Mouse (Mus musculus) midbrain, embryonic 14.5 days (tissue): Measurements from ENCODE around the gene Tpp2. TPM values are rescaled to one million over a fixed set of nuclear protein-coding genes. Genes with fewer than 3 reads are reported as not detected.
"Not testable (repeated sequence)": the region's sequence is repeated elsewhere in the genome, so short reads cannot be mapped to it uniquely, and the experiment has no call there.

Source experiments
- ATAC-seq: fragments of 200-750 bp; cut with Nextera tagmentation; 2 replicates; pipeline ENCODE4 v1.8.0; 2017; ENCODE audit warnings: moderate number of reproducible peaks, moderate library complexity; ENCODE audit not compliant: low FRiP score, low TSS enrichment
- DNase-seq: peaks from one replicate; pipeline ENCODE4 v3.0.0-alpha.2; 2015
- H3K27ac ChIP-seq: fragments of 300-500 bp; sonication (generic); replicated peaks from 2 replicates; pipeline ENCODE4 v1.5.1; 2014; ENCODE audit warnings: mild to moderate bottlenecking, low read depth, low read length, moderate library complexity
- H3K27me3 ChIP-seq: fragments of 300-500 bp; sonication (generic); 2 replicates; pipeline ENCODE4 v1.6.1; 2014; ENCODE audit warnings: low read length, control low read depth, mixed read lengths; ENCODE audit not compliant: control insufficient read depth, insufficient read depth
- H3K36me3 ChIP-seq: fragments of 300-500 bp; sonication (generic); 2 replicates; pipeline ENCODE4 v1.6.1; 2014; ENCODE audit warnings: low read length, control low read depth; ENCODE audit not compliant: control insufficient read depth, insufficient read depth
- H3K4me1 ChIP-seq: fragments of 300-500 bp; sonication (generic); 2 replicates; pipeline ENCODE4 v1.6.1; 2014; ENCODE audit warnings: mild to moderate bottlenecking, antibody characterized with exemption, low read length, control low read depth; ENCODE audit not compliant: control insufficient read depth, insufficient read depth
- H3K4me2 ChIP-seq: fragments of 300-500 bp; sonication (generic); 2 replicates; pipeline ENCODE4 v1.6.1; 2014; ENCODE audit warnings: mild to moderate bottlenecking, low read length, moderate library complexity
- H3K4me3 ChIP-seq: fragments of 300-500 bp; sonication (generic); replicated peaks from 2 replicates; pipeline ENCODE4 v1.5.1; 2014; ENCODE audit warnings: low read depth, low read length
- H3K9ac ChIP-seq: fragments of 300-500 bp; sonication (generic); replicated peaks from 2 replicates; pipeline ENCODE4 v1.6.1; 2014; ENCODE audit warnings: mild to moderate bottlenecking, low read length, moderate library complexity
- H3K9me3 ChIP-seq: fragments of 300-500 bp; sonication (generic); 2 replicates; pipeline ENCODE4 v1.6.1; 2016; ENCODE audit warnings: low read length, control low read depth, mixed read lengths; ENCODE audit not compliant: control insufficient read depth
- whole genome bisulfite sequencing: fragments of 180-500 bp; shearing (Covaris S2); extraction: QIAGEN DNeasy Blood & Tissue Kit; methylation state at CpG from one replicate; pipeline ENCODE4 v1.1.7; 2014; 5-methylcytosine and 5-hydroxymethylcytosine counted together
- microRNA-seq: library from miRNA; unstranded; fragments of <30 nt; microRNA quantifications from one replicate; pipeline ENCODE4, GENCODE M21; 2016
- polyA plus RNA-seq: library from polyadenylated mRNA; unstranded; fragments of >200 nt; fragmentation: Nextera tagmentation; extraction: Ambion mirVana; gene quantifications from 2 replicates; pipeline ENCODE4 v1.2.1, GENCODE M21; 2014

The Tpp2 gene
- polyA plus RNA-seq, 1 experiment from 2014 or later: 56.3 TPM

- H3K4me3 ChIP-seq: no peak overlapping the region
- H3K9me3 ChIP-seq: no peaks in the 10 kb centered on the region
- DNase-seq (no peak), ATAC-seq (no peak)
- H3K27me3 ChIP-seq: no peaks in the 10 kb centered on the region
- no peak overlapping the region for H3K27ac ChIP-seq
- WGBS: 92% methylated on average over 5 of the region's 5 CpGs
- no peak overlapping the region for H3K9ac ChIP-seq
- H3K4me1 ChIP-seq: no peaks in the 10 kb centered on the region
- no peak overlapping the region for H3K4me2 ChIP-seq
- H3K36me3 ChIP-seq: no peaks in the 10 kb centered on the region
Measured at GRCm38 (mm10) chr1:44032948-44033347, 99.5 kb downstream of the Tpp2 start.

- ATAC-seq (peak; percentile 75), DNase-seq (peak; percentile 92)
- Histone ChIP-seq H3K9me3 (no peaks in the 10 kb centered on the region), H3K27me3 (no peaks in the 10 kb centered on the region), H3K4me1 (no peaks in the 10 kb centered on the region), H3K36me3 (no peaks in the 10 kb centered on the region), H3K4me3 (peak overlapping the region; percentile 42), H3K9ac (peak overlapping the region; percentile 62), H3K4me2 (peak overlapping the region; percentile 81), H3K27ac (no peak overlapping the region)
- 2% methylated on average over 17 of the region's 17 CpGs for WGBS
Measured at GRCm38 (mm10) chr1:44041797-44042554, 108.5 kb downstream of the Tpp2 start.

- Histone ChIP-seq H3K4me2 (peak overlapping the region; percentile 81), H3K9me3 (no peaks in the 10 kb centered on the region), H3K27ac (no peak overlapping the region), H3K4me1 (no peaks in the 10 kb centered on the region), H3K9ac (peak overlapping the region; percentile 62), H3K27me3 (no peaks in the 10 kb centered on the region), H3K36me3 (no peaks in the 10 kb centered on the region), H3K4me3 (peak overlapping the region; percentile 42)
- peak; percentile 39 for ATAC-seq
- DNase-seq: no peak
- 4% methylated on average over 6 of the region's 6 CpGs for WGBS
Measured at GRCm38 (mm10) chr1:44042555-44042915, 109.1 kb downstream of the Tpp2 start.

- H3K36me3 ChIP-seq, H3K27me3 ChIP-seq, DNase-seq, H3K27ac ChIP-seq, ATAC-seq, H3K9me3 ChIP-seq, H3K9ac ChIP-seq, H3K4me1 ChIP-seq, H3K4me2 ChIP-seq, H3K4me3 ChIP-seq: not testable (repeated sequence)
- 84% methylated on average over 5 of the region's 5 CpGs for WGBS
Measured at GRCm38 (mm10) chr1:44045689-44046088, 112.2 kb downstream of the Tpp2 start.

GRCm38 (mm10) chr1:44046556-44046955, 113.1 kb downstream of the Tpp2 start:
- no peak overlapping the region for H3K4me2 ChIP-seq
- no peak overlapping the region for H3K9ac ChIP-seq
- no peak overlapping the region for H3K4me3 ChIP-seq
- ATAC-seq (no peak), DNase-seq (no peak)
- no peaks in the 10 kb centered on the region for H3K27me3 ChIP-seq
- H3K9me3 ChIP-seq: no peaks in the 10 kb centered on the region
- 85% methylated on average over 2 of the region's 2 CpGs for WGBS
- H3K36me3 ChIP-seq: no peaks in the 10 kb centered on the region
- H3K4me1 ChIP-seq: no peaks in the 10 kb centered on the region
- H3K27ac ChIP-seq: no peak overlapping the region

Small RNA genes within 50 kb of the gene (microRNA-seq; reads per million reads assigned to microRNA genes)
- gene Gm24180: not detected

Other genes starting within 250 kb of the Tpp2 start
- gene 1500015O10Rik, start 203.0 kb upstream of the Tpp2 start, polyA plus RNA-seq: 8.2 and 13.5 TPM in 2 replicates
- 13.9 and 14.8 TPM in 2 replicates for gene Uxs1, start 105.8 kb upstream of the Tpp2 start, polyA plus RNA-seq
- 1.6 and 2.1 TPM in 2 replicates for gene Mettl21c, start 86.4 kb downstream of the Tpp2 start, polyA plus RNA-seq
- 0.05 and 0.08 TPM in 2 replicates for gene Gm8251, start 128.3 kb downstream of the Tpp2 start, polyA plus RNA-seq
- 49.4 and 55.0 TPM in 2 replicates for gene Tex30, start 168.8 kb downstream of the Tpp2 start, polyA plus RNA-seq
- 26.9 and 32.4 TPM in 2 replicates for gene Kdelc1, start 185.2 kb downstream of the Tpp2 start, polyA plus RNA-seq
- 33.8 and 41.3 TPM in 2 replicates for gene Bivm, start 185.3 kb downstream of the Tpp2 start, polyA plus RNA-seq
- gene Ercc5, start 214.1 kb downstream of the Tpp2 start, polyA plus RNA-seq: 26.5 and 38.8 TPM in 2 replicates